Mouse (Mus musculus) limb, embryonic 12.5 days (tissue): ENCODE results near the gene Shank1. TPM values are rescaled to one million over a fixed set of nuclear protein-coding genes. Genes with fewer than 3 reads are reported as not detected.

Source experiments
- ATAC-seq: fragments of 200-750 bp; cut with Nextera tagmentation; 2 replicates; pipeline ENCODE4 v1.8.0; 2017; ENCODE audit warnings: low read depth, moderate TSS enrichment; ENCODE audit not compliant: insufficient number of reproducible peaks, insufficient read depth, low FRiP score, low TSS enrichment
- H3K27ac ChIP-seq: fragments of 300-500 bp; sonication (generic); 2 replicates; pipeline ENCODE4 v1.5.1; 2016; ENCODE audit warnings: mild to moderate bottlenecking, moderate library complexity
- H3K27me3 ChIP-seq: fragments of 300-500 bp; sonication (generic); 2 replicates; pipeline ENCODE4 v1.6.1; 2016; ENCODE audit warnings: mild to moderate bottlenecking, moderate library complexity
- H3K36me3 ChIP-seq: fragments of 300-500 bp; sonication (generic); 2 replicates; pipeline ENCODE4 v1.6.1; 2016; ENCODE audit warnings: mild to moderate bottlenecking, moderate library complexity
- H3K4me1 ChIP-seq: fragments of 300-500 bp; sonication (generic); replicated peaks from 2 replicates; pipeline ENCODE4 v1.6.1; 2016
- H3K4me2 ChIP-seq: fragments of 300-500 bp; sonication (generic); 2 replicates; pipeline ENCODE4 v1.6.1; 2016; ENCODE audit warnings: mild to moderate bottlenecking, moderate library complexity
- H3K4me3 ChIP-seq: fragments of 300-500 bp; sonication (generic); replicated peaks from 2 replicates; pipeline ENCODE4 v1.5.1; 2016; ENCODE audit warnings: mild to moderate bottlenecking
- H3K9ac ChIP-seq: fragments of 300-500 bp; sonication (generic); replicated peaks from 2 replicates; pipeline ENCODE4 v1.6.1; 2016; ENCODE audit warnings: mild to moderate bottlenecking, moderate library complexity
- H3K9me3 ChIP-seq: fragments of 300-500 bp; sonication (generic); 2 replicates; pipeline ENCODE4 v1.6.1; 2016; ENCODE audit warnings: mild to moderate bottlenecking, moderate library complexity
- WGBS: fragments of 180-500 bp; shearing (Covaris S2); methylation state at CpG from one replicate; pipeline ENCODE4 v1.1.7; 2016; 5-methylcytosine and 5-hydroxymethylcytosine counted together
- polyA plus RNA-seq: library from polyadenylated mRNA; unstranded; fragments of >200 nt; fragmentation: Nextera tagmentation; extraction: Ambion mirVana; gene quantifications from 2 replicates; pipeline ENCODE4 v1.2.1, GENCODE M21; 2016

Gene Shank1
- polyA plus RNA-seq, 1 experiment from 2014 or later: 1.3 TPM

DNA sequence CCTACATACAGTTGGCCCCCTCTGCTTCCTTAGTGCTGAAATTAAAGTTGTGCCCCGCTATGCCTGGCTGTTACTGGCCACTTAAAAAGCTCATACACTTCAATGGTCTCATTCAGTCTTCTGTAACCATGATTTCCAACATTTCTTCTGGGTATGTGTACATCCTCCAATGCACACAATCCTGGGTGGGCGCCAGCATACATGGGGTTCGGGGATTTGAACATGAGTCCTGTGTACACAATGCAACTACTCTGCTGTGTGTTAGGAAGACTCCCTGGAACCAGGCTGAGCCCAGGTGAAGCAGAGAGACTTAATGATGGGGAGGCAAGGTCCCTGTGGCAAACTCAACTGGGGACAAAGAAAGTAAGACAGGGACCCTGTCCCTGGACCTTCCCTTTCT is 65.7 kb downstream of the Shank1 start:
- Histone ChIP-seq H3K27ac (no peak overlapping the region), H3K4me1 (peaks cover 15% of the 10 kb centered on the region; the same call in 1 of the 2 replicates), H3K9ac (no peak overlapping the region), H3K4me2 (no peak overlapping the region), H3K9me3 (no peaks in the 10 kb centered on the region), H3K36me3 (no peaks in the 10 kb centered on the region), H3K4me3 (no peak overlapping the region), H3K27me3 (peaks cover 9% of the 10 kb centered on the region; the same call in 1 of the 2 replicates)
- ATAC-seq: no peak
- 64% methylated on average over 3 of the region's 3 CpGs for WGBS

DNA sequence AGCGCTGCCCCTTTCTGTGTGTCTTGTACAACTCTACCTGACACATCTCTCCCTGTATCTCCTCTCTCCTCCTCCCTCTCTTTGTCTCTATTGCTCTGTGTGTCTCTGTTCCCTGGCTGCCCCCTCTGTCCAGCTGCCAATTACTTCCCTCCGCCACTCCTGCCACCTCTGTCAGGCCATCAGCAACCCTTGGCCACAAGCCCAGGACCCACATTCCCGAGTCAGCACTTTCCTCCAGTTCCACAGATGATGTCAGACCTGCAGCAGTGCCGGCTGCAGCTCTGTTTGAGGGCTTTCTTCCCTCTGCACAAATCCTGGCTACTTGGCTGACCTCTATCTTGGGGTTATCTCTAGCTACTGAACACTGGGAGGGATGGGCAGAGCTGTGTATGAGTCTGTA is 68.2 kb downstream of the Shank1 start:
- WGBS: 60% methylated on average over 4 of the region's 4 CpGs
- Histone ChIP-seq H3K9ac (no peak overlapping the region), H3K36me3 (no peaks in the 10 kb centered on the region), H3K4me1 (peaks cover 14% of the 10 kb centered on the region; the same call in 1 of the 2 replicates), H3K9me3 (no peaks in the 10 kb centered on the region), H3K4me2 (no peak overlapping the region), H3K4me3 (no peak overlapping the region), H3K27me3 (peaks cover 18% of the 10 kb centered on the region), H3K27ac (no peak overlapping the region)
- no peak for ATAC-seq

DNA sequence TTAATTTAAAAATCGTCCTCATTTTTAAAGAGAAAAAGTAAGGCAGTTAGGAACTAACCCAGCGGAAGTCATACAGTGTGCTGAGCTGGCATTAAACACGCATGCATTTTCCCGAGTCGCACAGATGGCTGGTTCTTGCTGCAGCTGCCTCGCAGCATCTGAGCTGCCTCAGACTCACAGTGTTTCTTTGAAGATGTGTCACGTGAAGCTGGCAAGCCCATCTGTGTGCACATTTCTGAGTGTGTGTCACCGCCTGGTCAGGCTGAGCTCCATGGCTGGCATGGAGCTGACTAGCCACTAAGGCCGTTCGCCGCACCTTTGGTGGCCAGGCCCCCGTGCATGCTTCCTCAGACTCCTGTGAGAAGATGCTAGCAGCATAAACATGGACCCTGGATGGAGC is 72.5 kb downstream of the Shank1 start:
- Histone ChIP-seq H3K9ac (no peak overlapping the region), H3K4me1 (no peaks in the 10 kb centered on the region; the same call in 1 of the 2 replicates), H3K9me3 (no peaks in the 10 kb centered on the region), H3K36me3 (no peaks in the 10 kb centered on the region), H3K4me2 (no peak overlapping the region), H3K4me3 (no peak overlapping the region), H3K27ac (no peak overlapping the region), H3K27me3 (peaks cover 56% of the 10 kb centered on the region)
- ATAC-seq: no peak
- 71% methylated on average over 12 of the region's 12 CpGs for WGBS

DNA sequence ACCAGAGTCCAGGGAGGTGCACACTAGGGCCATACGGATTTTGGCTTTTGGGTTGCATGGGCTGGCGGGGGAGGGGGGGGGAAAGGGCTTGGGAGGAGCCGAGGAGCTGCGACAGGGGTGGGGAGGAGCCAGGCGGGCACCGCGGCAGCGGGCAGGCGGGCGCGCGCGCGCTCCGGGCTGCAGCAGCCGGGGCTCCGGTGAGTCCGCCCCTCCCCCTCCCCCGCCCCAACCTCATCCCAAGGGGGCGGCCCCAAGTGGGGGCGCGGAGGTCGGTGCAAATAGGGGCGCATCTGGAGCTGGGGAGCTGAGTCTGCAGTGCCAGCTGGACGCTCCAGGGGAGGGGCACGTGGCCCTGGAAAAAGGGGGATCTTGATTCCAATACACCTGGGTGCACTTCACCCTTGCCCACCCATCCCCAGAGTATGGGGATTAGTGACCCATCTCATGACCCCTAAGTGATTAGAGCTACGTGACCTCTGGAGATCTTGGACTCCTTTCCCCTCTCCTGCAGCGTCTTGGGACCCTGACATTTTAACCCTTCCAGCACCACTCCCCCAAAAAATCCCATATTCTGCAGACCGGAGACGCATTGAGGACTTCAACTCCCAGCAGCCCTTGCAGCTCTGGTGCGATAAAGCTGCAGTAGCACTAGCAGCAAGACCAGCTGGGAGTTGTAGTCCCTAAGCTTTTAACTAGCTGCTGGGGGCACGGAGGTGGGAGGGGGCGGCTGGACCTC is 74.1 kb downstream of the Shank1 start, which contains the start of gene Syt3:
Gene Syt3, plus strand, starts transcription at position 123 of the 736 bp plus-strand sequence.
- Histone ChIP-seq H3K27me3 (peaks cover 55% of the 10 kb centered on the region), H3K4me1 (no peaks in the 10 kb centered on the region; the same call in 1 of the 2 replicates), H3K9ac (peak within 1 kb of the TSS; percentile 50), H3K4me2 (peak within 1 kb of the TSS; percentile 93), H3K4me3 (peak within 1 kb of the TSS; percentile 54), H3K36me3 (no peaks in the 10 kb centered on the region), H3K9me3 (no peaks in the 10 kb centered on the region), H3K27ac (no peak within 1 kb of the TSS)
- WGBS: 1% methylated on average over 25 of the region's 33 CpGs
- peak; percentile 80 for ATAC-seq

DNA sequence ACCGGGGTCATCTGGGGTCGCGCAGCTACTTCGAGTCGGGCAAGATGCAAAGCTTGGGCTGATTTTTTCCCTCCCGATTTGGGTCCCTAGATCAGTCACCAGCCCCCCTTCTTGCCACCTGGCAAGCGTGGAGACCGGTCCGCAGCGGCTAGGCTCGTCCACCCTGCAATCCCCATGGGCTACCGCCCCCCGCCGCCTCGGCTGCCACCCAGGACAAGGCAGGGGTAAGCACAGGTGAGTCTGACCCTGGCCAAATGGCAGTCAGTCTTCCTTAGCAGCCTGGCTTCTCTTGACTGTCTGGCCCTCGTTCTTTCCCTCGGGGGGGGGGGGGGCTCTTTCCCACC is 74.6 kb downstream of the Shank1 start:
- H3K27ac ChIP-seq: no peak overlapping the region

DNA sequence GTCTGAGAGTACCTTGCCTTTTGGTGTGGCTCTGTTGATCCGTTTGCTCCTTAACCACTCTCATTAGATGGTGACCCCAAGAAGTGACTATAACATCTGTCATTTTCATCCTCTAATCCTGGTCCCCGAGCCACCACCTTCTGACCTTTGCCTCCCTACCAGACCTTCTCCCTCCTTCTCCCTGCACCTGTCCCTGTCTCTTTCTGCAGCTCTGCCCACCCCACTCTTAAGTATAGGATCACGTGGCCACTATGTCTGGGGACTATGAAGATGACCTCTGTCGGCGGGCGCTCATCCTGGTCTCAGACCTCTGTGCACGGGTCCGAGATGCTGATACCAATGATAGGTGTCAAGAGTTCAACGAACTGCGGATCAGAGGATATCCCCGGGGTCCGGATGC is 75.7 kb downstream of the Shank1 start, which contains the start of gene 1700008O03Rik:
Gene 1700008O03Rik, minus strand, starts transcription at position 101 of the 400 bp plus-strand sequence.
- Histone ChIP-seq H3K4me1 (no peaks in the 10 kb centered on the region; the same call in 1 of the 2 replicates), H3K4me3 (peak within 1 kb of the TSS; percentile 54), H3K4me2 (peak within 1 kb of the TSS; percentile 93), H3K27me3 (peaks cover 68% of the 10 kb centered on the region), H3K36me3 (no peaks in the 10 kb centered on the region), H3K9ac (peak within 1 kb of the TSS; percentile 42), H3K27ac (no peak within 1 kb of the TSS), H3K9me3 (no peaks in the 10 kb centered on the region)
- no peak for ATAC-seq
- 77% methylated on average over 12 of the region's 12 CpGs for WGBS

More for the DNA sequence above, 74.6 kb downstream of the Shank1 start:
- H3K36me3 ChIP-seq: no peaks in the 10 kb centered on the region
- WGBS: 2% methylated on average over 17 of the region's 17 CpGs
- peak; percentile 69 for ATAC-seq
- H3K4me2 ChIP-seq: peak overlapping the region; percentile 93
- H3K9ac ChIP-seq: peak overlapping the region; percentile 42
- peaks cover 58% of the 10 kb centered on the region for H3K27me3 ChIP-seq
- no peaks in the 10 kb centered on the region; the same call in 1 of the 2 replicates for H3K4me1 ChIP-seq
- no peaks in the 10 kb centered on the region for H3K9me3 ChIP-seq
- H3K4me3 ChIP-seq: peak overlapping the region; percentile 54

DNA sequence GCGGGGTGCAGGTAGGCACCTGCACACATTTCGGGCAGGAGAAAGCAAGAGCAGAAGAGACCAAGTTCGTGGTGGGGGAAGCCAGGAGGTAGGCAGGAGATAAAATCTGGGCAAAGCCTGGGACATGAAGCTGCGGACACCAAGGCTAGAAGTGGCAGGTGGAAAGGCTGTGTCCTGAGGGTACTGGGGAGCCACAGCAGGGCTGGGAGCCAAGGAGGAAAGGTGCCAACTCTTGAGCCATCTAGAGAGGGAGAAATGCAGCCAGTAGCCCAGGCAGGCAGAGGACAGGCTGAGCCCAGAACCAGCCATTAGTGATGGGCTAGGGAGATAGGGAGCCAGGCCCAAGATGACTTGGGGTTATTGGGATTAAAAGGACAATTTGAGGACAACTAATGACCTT is 81.8 kb downstream of the Shank1 start:
- Histone ChIP-seq H3K27me3 (peaks cover 49% of the 10 kb centered on the region), H3K27ac (no peak overlapping the region), H3K9ac (no peak overlapping the region), H3K4me2 (no peak overlapping the region), H3K4me1 (no peaks in the 10 kb centered on the region), H3K9me3 (no peaks in the 10 kb centered on the region), H3K4me3 (no peak overlapping the region), H3K36me3 (no peaks in the 10 kb centered on the region)
- ATAC-seq: no peak
- WGBS: 76% methylated on average over 4 of the region's 4 CpGs

DNA sequence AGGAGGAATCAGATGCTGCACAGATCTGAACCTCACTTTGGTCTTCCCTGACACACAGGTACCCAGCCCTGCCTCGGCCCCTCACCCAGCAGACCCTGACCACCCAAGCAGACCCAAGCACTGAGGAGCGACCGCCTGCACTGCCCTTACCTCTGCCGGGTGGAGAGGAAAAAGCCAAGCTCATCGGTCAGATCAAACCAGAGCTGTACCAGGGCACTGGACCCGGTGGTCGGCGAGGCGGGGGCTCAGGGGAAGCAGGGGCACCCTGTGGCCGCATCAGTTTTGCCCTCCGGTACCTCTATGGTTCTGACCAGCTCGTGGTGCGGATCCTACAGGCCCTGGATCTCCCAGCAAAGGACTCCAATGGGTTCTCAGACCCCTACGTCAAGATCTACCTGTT is 82.3 kb downstream of the Shank1 start:
- peaks cover 48% of the 10 kb centered on the region for H3K27me3 ChIP-seq
- H3K36me3 ChIP-seq: no peaks in the 10 kb centered on the region
- H3K4me1 ChIP-seq: no peaks in the 10 kb centered on the region
- no peak overlapping the region for H3K4me2 ChIP-seq
- ATAC-seq: no peak
- no peaks in the 10 kb centered on the region for H3K9me3 ChIP-seq
- 81% methylated on average over 14 of the region's 14 CpGs for WGBS
- H3K27ac ChIP-seq: no peak overlapping the region
- no peak overlapping the region for H3K9ac ChIP-seq
- no peak overlapping the region for H3K4me3 ChIP-seq

DNA sequence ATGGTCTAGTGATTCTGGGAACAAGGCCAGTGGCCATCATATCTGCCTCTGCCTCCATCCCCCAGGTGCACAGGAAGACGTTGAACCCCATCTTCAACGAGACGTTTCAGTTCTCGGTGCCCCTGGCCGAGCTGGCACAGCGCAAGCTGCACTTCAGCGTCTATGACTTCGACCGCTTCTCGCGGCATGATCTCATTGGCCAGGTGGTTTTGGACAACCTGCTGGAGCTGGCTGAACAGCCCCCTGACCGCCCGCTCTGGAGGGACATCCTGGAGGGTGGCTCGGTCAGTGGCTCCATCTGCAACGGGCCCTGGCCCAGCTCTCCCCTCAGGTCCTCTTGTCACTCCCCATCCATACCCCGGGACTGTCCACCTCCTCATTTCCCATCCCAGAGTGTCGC is 83.2 kb downstream of the Shank1 start:
- no peaks in the 10 kb centered on the region for H3K4me1 ChIP-seq
- no peak overlapping the region for H3K27ac ChIP-seq
- no peaks in the 10 kb centered on the region for H3K36me3 ChIP-seq
- H3K9ac ChIP-seq: no peak overlapping the region
- no peak overlapping the region for H3K4me2 ChIP-seq
- no peak overlapping the region for H3K4me3 ChIP-seq
- no peaks in the 10 kb centered on the region for H3K9me3 ChIP-seq
- peaks cover 40% of the 10 kb centered on the region for H3K27me3 ChIP-seq
- no peak for ATAC-seq
- 88% methylated on average over 17 of the region's 17 CpGs for WGBS

DNA sequence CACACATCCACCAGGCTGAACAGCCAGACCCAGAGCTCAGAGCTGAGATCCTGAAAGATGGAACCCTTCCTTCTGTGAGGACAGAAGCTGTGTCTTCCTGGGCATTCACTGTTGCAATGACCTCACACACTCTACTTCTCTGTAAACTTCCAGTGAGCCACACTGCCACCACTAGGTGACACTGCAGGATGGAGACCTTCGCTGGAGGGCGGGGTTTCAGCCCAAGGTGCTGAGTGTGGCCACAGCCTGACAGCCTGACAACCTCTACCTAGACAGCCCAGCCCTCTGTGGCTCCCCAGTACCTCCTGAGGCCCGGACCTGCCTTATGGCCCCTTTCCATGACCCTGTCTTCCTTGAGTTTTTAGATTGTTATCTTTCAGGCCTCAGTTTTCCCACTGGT is 88.5 kb downstream of the Shank1 start:
- Histone ChIP-seq H3K4me3 (no peak overlapping the region), H3K27me3 (peaks cover 28% of the 10 kb centered on the region), H3K9me3 (no peaks in the 10 kb centered on the region), H3K4me2 (no peak overlapping the region), H3K4me1 (no peaks in the 10 kb centered on the region), H3K9ac (no peak overlapping the region), H3K36me3 (no peaks in the 10 kb centered on the region), H3K27ac (no peak overlapping the region)
- ATAC-seq: no peak
- WGBS: 12% methylated on average over 3 of the region's 3 CpGs

DNA sequence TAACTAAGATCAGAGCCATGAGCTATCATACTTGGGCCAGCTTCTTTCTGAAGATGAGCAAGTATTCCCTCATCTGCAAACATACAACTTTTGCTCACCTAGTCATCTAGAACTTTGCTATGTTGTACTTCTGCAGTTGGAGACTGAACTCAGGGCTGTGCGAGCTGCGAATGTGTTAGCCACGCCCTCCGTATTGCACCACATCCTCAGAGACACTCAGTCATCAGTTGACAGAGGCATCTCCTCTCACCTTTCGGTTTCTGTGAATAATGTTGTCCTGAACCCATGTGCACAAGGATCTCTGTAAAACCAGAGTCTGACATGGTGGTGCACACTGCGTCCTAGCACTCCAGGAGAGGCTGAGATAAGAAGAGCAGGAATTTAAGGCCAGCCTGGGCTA is 91.6 kb downstream of the Shank1 start:
- Histone ChIP-seq H3K4me3 (no peak overlapping the region), H3K36me3 (no peaks in the 10 kb centered on the region), H3K27ac (no peak overlapping the region), H3K9me3 (no peaks in the 10 kb centered on the region), H3K27me3 (peaks cover 25% of the 10 kb centered on the region), H3K4me2 (no peak overlapping the region), H3K9ac (no peak overlapping the region), H3K4me1 (no peaks in the 10 kb centered on the region; the same call in 1 of the 2 replicates)
- 77% methylated on average over 6 of the region's 6 CpGs for WGBS
- no peak for ATAC-seq
